Mouse (Mus musculus): ENCODE results near the gene Hecw2. TPM values are rescaled to one million over a fixed set of nuclear protein-coding genes. Genes with fewer than 3 reads are reported as not detected.

Hecw2 gene
- polyA plus RNA-seq (2012; rRNA removed) = 2.2 and 2.4 TPM in 2 replicates
- 2.8 TPM in 2 replicates for polyA plus RNA-seq (2014; fragmentation: Nextera tagmentation; extraction: Ambion mirVana)

GRCm38 (mm10) chr1:54194954-54195305 is at the start of gene Hecw2:
Gene Hecw2, minus strand, starts transcription at chr1:54195168.
- Histone ChIP-seq H3K4me2 (replicated peaks; ENCODE audit: low read depth, low read length, severe bottlenecking) (peak within 1 kb of the TSS; percentile 70), H3K4me3 (replicated peaks; ENCODE audit: low read length) (peak within 1 kb of the TSS; percentile 80), H3K36me3 (ENCODE audit: control insufficient read depth, insufficient read depth, low read length) (no peaks in the 10 kb centered on the region), H3K27ac (replicated peaks; ENCODE audit: low read depth, low read length) (peak within 1 kb of the TSS; percentile 67), H3K27me3 (ENCODE audit: control insufficient read depth, insufficient read depth, low read length) (no peaks in the 10 kb centered on the region), H3K4me1 (ENCODE audit: control insufficient read depth, insufficient read depth, low read length) (no peaks in the 10 kb centered on the region), H3K9me3 (ENCODE audit: control insufficient read depth, low read length) (no peaks in the 10 kb centered on the region), H3K9ac (ENCODE audit: low read depth, low read length, severe bottlenecking) (peak within 1 kb of the TSS; percentile 88)
- peak; percentile 72 for ATAC-seq (ENCODE audit: low FRiP score, low read depth)
- peak; percentile 23 for DNase-seq (ENCODE audit: low spot score)
- under 1% methylated on average over 20 of the region's 38 CpGs for WGBS
- TF ChIP-seq POLR2A (IDR thresholded peaks at IDR 0.05; ENCODE audit: borderline replicate concordance, extremely low read depth, insufficient read depth, insufficient read length) = no peak

GRCm38 (mm10) chr1:54242722-54243121 is 47.8 kb upstream of the Hecw2 start:
- no peak overlapping the region for H3K4me2 ChIP-seq (replicated peaks; ENCODE audit: low read depth, low read length, severe bottlenecking)
- TF ChIP-seq POLR2A (IDR thresholded peaks at IDR 0.05; ENCODE audit: borderline replicate concordance, extremely low read depth, insufficient read depth, insufficient read length) = no peak
- 90% methylated on average over 4 of the region's 4 CpGs for WGBS
- no peaks in the 10 kb centered on the region for H3K9me3 ChIP-seq (ENCODE audit: control insufficient read depth, low read length)
- no peak overlapping the region for H3K9ac ChIP-seq (ENCODE audit: low read depth, low read length, severe bottlenecking)
- no peak overlapping the region for H3K27ac ChIP-seq (replicated peaks; ENCODE audit: low read depth, low read length)
- DNase-seq (ENCODE audit: low spot score) = no peak
- H3K27me3 ChIP-seq (ENCODE audit: control insufficient read depth, insufficient read depth, low read length) = no peaks in the 10 kb centered on the region
- ATAC-seq (ENCODE audit: low FRiP score, low read depth) = no peak
- H3K4me1 ChIP-seq (ENCODE audit: control insufficient read depth, insufficient read depth, low read length) = no peaks in the 10 kb centered on the region
- no peak overlapping the region for H3K4me3 ChIP-seq (replicated peaks; ENCODE audit: low read length)
- no peaks in the 10 kb centered on the region for H3K36me3 ChIP-seq (ENCODE audit: control insufficient read depth, insufficient read depth, low read length)

- Histone ChIP-seq H3K9ac (ENCODE audit: low read depth, low read length, severe bottlenecking) (no peak overlapping the region), H3K4me3 (replicated peaks; ENCODE audit: low read length) (no peak overlapping the region), H3K9me3 (ENCODE audit: control insufficient read depth, low read length) (no peaks in the 10 kb centered on the region), H3K36me3 (ENCODE audit: control insufficient read depth, insufficient read depth, low read length) (no peaks in the 10 kb centered on the region), H3K27ac (replicated peaks; ENCODE audit: low read depth, low read length) (no peak overlapping the region), H3K4me1 (ENCODE audit: control insufficient read depth, insufficient read depth, low read length) (no peaks in the 10 kb centered on the region), H3K27me3 (ENCODE audit: control insufficient read depth, insufficient read depth, low read length) (no peaks in the 10 kb centered on the region), H3K4me2 (replicated peaks; ENCODE audit: low read depth, low read length, severe bottlenecking) (no peak overlapping the region)
- WGBS = 90% methylated on average over 3 of the region's 3 CpGs
- no peak for TF ChIP-seq POLR2A (IDR thresholded peaks at IDR 0.05; ENCODE audit: borderline replicate concordance, extremely low read depth, insufficient read depth, insufficient read length)
- no peak for ATAC-seq (ENCODE audit: low FRiP score, low read depth)
- no peak for DNase-seq (ENCODE audit: low spot score)
Observed at GRCm38 (mm10) chr1:54220273-54220672, 25.3 kb upstream of the Hecw2 start.

- Histone ChIP-seq H3K4me3 (replicated peaks; ENCODE audit: low read length) (peak overlapping the region; percentile 80), H3K9me3 (ENCODE audit: control insufficient read depth, low read length) (no peaks in the 10 kb centered on the region), H3K4me1 (ENCODE audit: control insufficient read depth, insufficient read depth, low read length) (no peaks in the 10 kb centered on the region), H3K9ac (ENCODE audit: low read depth, low read length, severe bottlenecking) (peak overlapping the region; percentile 88), H3K27me3 (ENCODE audit: control insufficient read depth, insufficient read depth, low read length) (no peaks in the 10 kb centered on the region), H3K4me2 (replicated peaks; ENCODE audit: low read depth, low read length, severe bottlenecking) (peak overlapping the region; percentile 70), H3K36me3 (ENCODE audit: control insufficient read depth, insufficient read depth, low read length) (no peaks in the 10 kb centered on the region), H3K27ac (replicated peaks; ENCODE audit: low read depth, low read length) (peak overlapping the region; percentile 67)
- DNase-seq (ENCODE audit: low spot score) (peak; percentile 44), ATAC-seq (ENCODE audit: low FRiP score, low read depth) (peak; percentile 76)
- TF ChIP-seq POLR2A (IDR thresholded peaks at IDR 0.05; ENCODE audit: borderline replicate concordance, extremely low read depth, insufficient read depth, insufficient read length) = 0 out of 2 replicates have a peak, but pooled peaks have one; percentile 33
- under 1% methylated on average over 51 of the region's 104 CpGs for WGBS
Observed at GRCm38 (mm10) chr1:54194183-54194953, 600 bp downstream of the Hecw2 start.

- no peaks in the 10 kb centered on the region for H3K27me3 ChIP-seq (ENCODE audit: control insufficient read depth, insufficient read depth, low read length)
- H3K36me3 ChIP-seq (ENCODE audit: control insufficient read depth, insufficient read depth, low read length) = no peaks in the 10 kb centered on the region
- no peak overlapping the region for H3K9ac ChIP-seq (ENCODE audit: low read depth, low read length, severe bottlenecking)
- ATAC-seq (ENCODE audit: low FRiP score, low read depth) = no peak
- no peak overlapping the region for H3K27ac ChIP-seq (replicated peaks; ENCODE audit: low read depth, low read length)
- no peak overlapping the region for H3K4me2 ChIP-seq (replicated peaks; ENCODE audit: low read depth, low read length, severe bottlenecking)
- TF ChIP-seq POLR2A (IDR thresholded peaks at IDR 0.05; ENCODE audit: borderline replicate concordance, extremely low read depth, insufficient read depth, insufficient read length) = no peak
- no peaks in the 10 kb centered on the region for H3K9me3 ChIP-seq (ENCODE audit: control insufficient read depth, low read length)
- H3K4me1 ChIP-seq (ENCODE audit: control insufficient read depth, insufficient read depth, low read length) = no peaks in the 10 kb centered on the region
- no peak overlapping the region for H3K4me3 ChIP-seq (replicated peaks; ENCODE audit: low read length)
- WGBS = 47% methylated on average over 7 of the region's 7 CpGs
- DNase-seq (ENCODE audit: low spot score) = no peak
Observed at GRCm38 (mm10) chr1:54193191-54193770, 1.7 kb downstream of the Hecw2 start.

All from limb, embryonic 14.5 days (tissue).